Mouse (Mus musculus): ENCODE results near the gene A630023A22Rik. TPM values are rescaled to one million over a fixed set of nuclear protein-coding genes. Genes with fewer than 3 reads are reported as not detected.

Gene A630023A22Rik
- polyA plus RNA-seq, 1 experiment from 2014 or later = not detected

- Histone ChIP-seq H3K27me3 (ENCODE audit: control insufficient read depth, insufficient read depth, low read length) (no peaks in the 10 kb centered on the region), H3K9ac (replicated peaks; ENCODE audit: low read depth, low read length) (no peak overlapping the region), H3K9me3 (ENCODE audit: control insufficient read depth, low read depth, low read length) (no peaks in the 10 kb centered on the region), H3K4me2 (replicated peaks; ENCODE audit: low read depth, low read length) (no peak overlapping the region), H3K4me3 (ENCODE audit: low read depth, low read length) (no peak overlapping the region), H3K27ac (ENCODE audit: low read length) (no peak overlapping the region), H3K36me3 (ENCODE audit: control insufficient read depth, insufficient read depth, low read length) (no peaks in the 10 kb centered on the region), H3K4me1 (ENCODE audit: control insufficient read depth, insufficient read depth, low read length) (no peaks in the 10 kb centered on the region)
- 81% methylated on average over 4 of the region's 4 CpGs for WGBS
- no peak for ATAC-seq (ENCODE audit: insufficient number of reproducible peaks, insufficient read depth, low FRiP score, low read depth)
These were observed 24.3 kb downstream of the A630023A22Rik start for GRCm38 (mm10) chr14:34078293-34078692.

DNA sequence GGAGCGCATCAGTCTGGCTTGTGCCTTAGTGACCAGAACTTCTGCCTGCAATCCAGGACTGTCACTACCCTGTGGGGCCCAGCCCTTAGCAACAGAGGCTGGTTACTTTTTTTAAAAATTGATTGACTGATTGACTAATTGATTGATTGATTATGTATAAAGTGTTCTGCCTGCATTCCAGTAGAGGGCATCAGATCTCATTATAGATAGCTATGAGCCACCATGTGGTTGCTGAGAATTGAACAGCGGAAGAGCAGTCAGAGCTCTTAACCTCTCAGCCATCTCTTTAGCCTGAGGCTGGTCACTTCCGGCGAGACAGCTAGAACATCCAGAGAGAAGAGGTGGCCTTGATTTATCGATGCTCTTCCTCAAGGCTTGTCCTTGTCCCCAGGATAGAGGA lies 25.3 kb downstream of the A630023A22Rik start:
- ATAC-seq (ENCODE audit: insufficient number of reproducible peaks, insufficient read depth, low FRiP score, low read depth) = no peak
- Histone ChIP-seq H3K9me3 (ENCODE audit: control insufficient read depth, low read depth, low read length) (no peaks in the 10 kb centered on the region), H3K4me1 (ENCODE audit: control insufficient read depth, insufficient read depth, low read length) (no peaks in the 10 kb centered on the region), H3K36me3 (ENCODE audit: control insufficient read depth, insufficient read depth, low read length) (no peaks in the 10 kb centered on the region), H3K4me3 (ENCODE audit: low read depth, low read length) (no peak overlapping the region), H3K27me3 (ENCODE audit: control insufficient read depth, insufficient read depth, low read length) (no peaks in the 10 kb centered on the region), H3K27ac (ENCODE audit: low read length) (no peak overlapping the region), H3K9ac (replicated peaks; ENCODE audit: low read depth, low read length) (no peak overlapping the region), H3K4me2 (replicated peaks; ENCODE audit: low read depth, low read length) (no peak overlapping the region)
- WGBS = 70% methylated on average over 5 of the region's 5 CpGs

DNA sequence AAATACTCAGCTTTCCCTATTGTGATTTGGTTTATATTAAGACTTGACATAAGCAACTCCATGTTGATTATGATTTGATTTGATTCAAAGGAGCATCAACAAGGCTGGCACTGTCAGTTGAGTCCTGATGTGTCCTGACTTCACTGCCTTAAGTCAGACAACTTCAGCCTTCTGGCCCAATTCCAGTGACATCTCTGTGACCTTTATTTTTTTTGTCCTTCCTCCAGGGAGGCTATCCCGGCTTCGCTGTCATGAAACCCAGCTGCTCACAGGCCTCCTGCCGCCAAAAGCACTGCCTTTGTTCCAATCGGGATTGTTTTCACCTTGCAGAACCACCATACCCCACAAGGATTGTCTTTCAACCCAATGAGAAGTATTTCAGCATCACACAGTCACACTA lies 27.2 kb downstream of the A630023A22Rik start:
- 44% methylated on average over 4 of the region's 4 CpGs for WGBS
- no peak for ATAC-seq (ENCODE audit: insufficient number of reproducible peaks, insufficient read depth, low FRiP score, low read depth)

GRCm38 (mm10) chr14:34071665-34072064 lies 30.9 kb downstream of the A630023A22Rik start:
- no peaks in the 10 kb centered on the region for H3K9me3 ChIP-seq (ENCODE audit: control insufficient read depth, low read depth, low read length)
- 57% methylated on average over 6 of the region's 6 CpGs for WGBS
- no peaks in the 10 kb centered on the region for H3K36me3 ChIP-seq (ENCODE audit: control insufficient read depth, insufficient read depth, low read length)
- H3K27ac ChIP-seq (ENCODE audit: low read length) = no peak overlapping the region
- H3K4me1 ChIP-seq (ENCODE audit: control insufficient read depth, insufficient read depth, low read length) = no peaks in the 10 kb centered on the region
- H3K9ac ChIP-seq (replicated peaks; ENCODE audit: low read depth, low read length) = no peak overlapping the region
- ATAC-seq (ENCODE audit: insufficient number of reproducible peaks, insufficient read depth, low FRiP score, low read depth) = no peak
- no peak overlapping the region for H3K4me2 ChIP-seq (replicated peaks; ENCODE audit: low read depth, low read length)
- H3K27me3 ChIP-seq (ENCODE audit: control insufficient read depth, insufficient read depth, low read length) = no peaks in the 10 kb centered on the region
- H3K4me3 ChIP-seq (ENCODE audit: low read depth, low read length) = no peak overlapping the region

More for the DNA sequence above, 27.2 kb downstream of the A630023A22Rik start:
- H3K27me3 ChIP-seq (ENCODE audit: control insufficient read depth, insufficient read depth, low read length) = no peaks in the 10 kb centered on the region
- H3K4me1 ChIP-seq (ENCODE audit: control insufficient read depth, insufficient read depth, low read length) = no peaks in the 10 kb centered on the region
- H3K9ac ChIP-seq (replicated peaks; ENCODE audit: low read depth, low read length) = no peak overlapping the region
- no peak overlapping the region for H3K4me2 ChIP-seq (replicated peaks; ENCODE audit: low read depth, low read length)
- no peaks in the 10 kb centered on the region for H3K9me3 ChIP-seq (ENCODE audit: control insufficient read depth, low read depth, low read length)
- H3K27ac ChIP-seq (ENCODE audit: low read length) = no peak overlapping the region
- no peak overlapping the region for H3K4me3 ChIP-seq (ENCODE audit: low read depth, low read length)
- H3K36me3 ChIP-seq (ENCODE audit: control insufficient read depth, insufficient read depth, low read length) = no peaks in the 10 kb centered on the region

GRCm38 (mm10) chr14:34052516-34052915 lies 50.0 kb downstream of the A630023A22Rik start, which contains the start of gene Antxrl:
TSS of gene Antxrl (plus strand) at chr14:34052707.
- Histone ChIP-seq H3K4me1 (ENCODE audit: control insufficient read depth, insufficient read depth, low read length) (no peaks in the 10 kb centered on the region), H3K9ac (replicated peaks; ENCODE audit: low read depth, low read length) (no peak within 1 kb of the TSS), H3K4me2 (replicated peaks; ENCODE audit: low read depth, low read length) (no peak within 1 kb of the TSS), H3K4me3 (ENCODE audit: low read depth, low read length) (no peak within 1 kb of the TSS), H3K9me3 (ENCODE audit: control insufficient read depth, low read depth, low read length) (no peaks in the 10 kb centered on the region), H3K27me3 (ENCODE audit: control insufficient read depth, insufficient read depth, low read length) (no peaks in the 10 kb centered on the region), H3K27ac (ENCODE audit: low read length) (no peak within 1 kb of the TSS), H3K36me3 (ENCODE audit: control insufficient read depth, insufficient read depth, low read length) (no peaks in the 10 kb centered on the region)
- ATAC-seq (ENCODE audit: insufficient number of reproducible peaks, insufficient read depth, low FRiP score, low read depth) = no peak
- WGBS = 89% methylated on average over 6 of the region's 6 CpGs

- WGBS = 81% methylated on average over 5 of the region's 5 CpGs
- no peak overlapping the region for H3K4me3 ChIP-seq (ENCODE audit: low read depth, low read length)
- H3K4me1 ChIP-seq (ENCODE audit: control insufficient read depth, insufficient read depth, low read length) = no peaks in the 10 kb centered on the region
- ATAC-seq (ENCODE audit: insufficient number of reproducible peaks, insufficient read depth, low FRiP score, low read depth) = no peak
- no peak overlapping the region for H3K27ac ChIP-seq (ENCODE audit: low read length)
- no peaks in the 10 kb centered on the region for H3K27me3 ChIP-seq (ENCODE audit: control insufficient read depth, insufficient read depth, low read length)
- no peak overlapping the region for H3K9ac ChIP-seq (replicated peaks; ENCODE audit: low read depth, low read length)
- no peak overlapping the region for H3K4me2 ChIP-seq (replicated peaks; ENCODE audit: low read depth, low read length)
- H3K36me3 ChIP-seq (ENCODE audit: control insufficient read depth, insufficient read depth, low read length) = no peaks in the 10 kb centered on the region
- no peaks in the 10 kb centered on the region for H3K9me3 ChIP-seq (ENCODE audit: control insufficient read depth, low read depth, low read length)
These were observed 52.3 kb downstream of the A630023A22Rik start for GRCm38 (mm10) chr14:34050101-34050779.

GRCm38 (mm10) chr14:34043341-34043740 lies 59.2 kb downstream of the A630023A22Rik start:
- Histone ChIP-seq H3K4me2 (replicated peaks; ENCODE audit: low read depth, low read length) (no peak overlapping the region), H3K27ac (ENCODE audit: low read length) (no peak overlapping the region), H3K36me3 (ENCODE audit: control insufficient read depth, insufficient read depth, low read length) (no peaks in the 10 kb centered on the region), H3K27me3 (ENCODE audit: control insufficient read depth, insufficient read depth, low read length) (no peaks in the 10 kb centered on the region), H3K9ac (replicated peaks; ENCODE audit: low read depth, low read length) (no peak overlapping the region), H3K4me3 (ENCODE audit: low read depth, low read length) (no peak overlapping the region), H3K4me1 (ENCODE audit: control insufficient read depth, insufficient read depth, low read length) (no peaks in the 10 kb centered on the region), H3K9me3 (ENCODE audit: control insufficient read depth, low read depth, low read length) (no peaks in the 10 kb centered on the region)
- 64% methylated on average over 3 of the region's 3 CpGs for WGBS
- no peak for ATAC-seq (ENCODE audit: insufficient number of reproducible peaks, insufficient read depth, low FRiP score, low read depth)

DNA sequence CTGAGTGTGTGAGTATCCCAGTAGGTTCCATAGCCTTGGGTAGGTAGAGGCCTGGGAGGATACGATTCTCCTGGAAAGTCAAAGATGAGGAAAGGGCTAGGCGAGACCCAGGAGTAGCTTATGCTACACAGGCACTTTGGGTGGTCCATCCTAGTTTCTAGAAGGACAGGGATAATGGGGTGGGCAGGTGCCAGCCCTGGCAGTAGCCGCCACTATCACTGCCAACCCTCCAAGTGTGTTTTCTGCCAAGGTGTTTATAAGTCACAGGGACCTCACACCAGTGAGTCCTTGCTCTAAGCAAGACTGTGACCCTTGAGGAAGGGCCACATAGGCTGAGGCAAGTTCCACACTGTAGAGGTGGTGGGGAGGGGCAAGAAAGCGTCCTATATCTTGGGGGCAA lies 61.3 kb downstream of the A630023A22Rik start:
- Histone ChIP-seq H3K4me1 (ENCODE audit: control insufficient read depth, insufficient read depth, low read length) (no peaks in the 10 kb centered on the region), H3K4me2 (replicated peaks; ENCODE audit: low read depth, low read length) (no peak overlapping the region), H3K36me3 (ENCODE audit: control insufficient read depth, insufficient read depth, low read length) (no peaks in the 10 kb centered on the region), H3K27ac (ENCODE audit: low read length) (no peak overlapping the region), H3K9ac (replicated peaks; ENCODE audit: low read depth, low read length) (no peak overlapping the region), H3K4me3 (ENCODE audit: low read depth, low read length) (no peak overlapping the region), H3K27me3 (ENCODE audit: control insufficient read depth, insufficient read depth, low read length) (no peaks in the 10 kb centered on the region), H3K9me3 (ENCODE audit: control insufficient read depth, low read depth, low read length) (no peaks in the 10 kb centered on the region)
- 82% methylated on average over 4 of the region's 4 CpGs for WGBS
- no peak for ATAC-seq (ENCODE audit: insufficient number of reproducible peaks, insufficient read depth, low FRiP score, low read depth)
